Mouse (Mus musculus) heart, adult 11 months (tissue): ENCODE data around the gene Vstm4.

Experiments used
- DNase-seq: peaks from one replicate; pipeline ENCODE4 v3.0.0; 2022

The Vstm4 gene

DNA sequence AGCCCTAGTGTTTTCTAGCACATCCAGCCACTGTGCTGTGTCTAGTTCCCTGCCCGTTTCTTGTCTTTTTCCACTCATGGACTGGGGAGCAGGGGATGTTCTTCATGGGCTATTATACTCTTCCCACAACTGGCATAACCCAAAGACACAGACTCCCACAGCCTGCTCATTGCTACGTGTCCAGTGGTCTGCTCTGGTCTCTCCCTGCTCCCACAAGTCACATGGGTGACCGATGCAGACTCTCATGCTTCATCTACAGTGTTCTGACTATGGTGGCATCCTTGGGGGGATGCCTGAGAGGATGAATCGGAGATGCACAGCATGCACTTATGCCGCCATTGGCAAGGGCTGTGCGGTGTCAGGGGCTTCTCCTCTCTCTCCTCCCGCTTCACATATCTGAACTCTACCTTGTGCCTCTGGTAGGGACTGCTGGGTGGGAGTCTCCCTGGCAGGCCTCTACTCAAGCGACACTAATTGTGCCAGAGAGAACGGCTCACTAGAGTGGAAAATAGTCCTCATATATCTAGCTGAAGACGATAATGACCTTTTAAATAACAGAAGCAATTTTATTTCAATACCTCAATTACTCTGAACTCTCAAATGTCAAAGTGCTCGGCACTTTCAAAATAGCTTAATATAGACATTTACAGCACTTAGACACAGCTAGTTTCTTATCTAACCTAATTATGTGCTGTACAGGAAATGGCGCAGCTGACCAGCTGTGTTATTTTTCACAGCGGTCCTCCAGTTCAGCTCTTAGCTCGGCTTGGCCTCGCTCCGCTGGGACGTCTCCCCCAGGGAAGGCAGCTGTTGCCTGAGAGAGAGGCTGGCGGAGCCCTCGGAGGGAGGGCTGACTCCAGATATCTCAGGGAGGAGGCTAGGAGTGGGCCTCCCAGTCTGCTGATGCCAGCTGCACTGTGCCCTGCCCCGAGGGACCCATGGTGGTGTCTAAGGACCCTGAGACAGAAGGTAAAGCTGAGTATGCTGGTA, 94.1 kb downstream of the Vstm4 start:
- peak; percentile 98 for DNase-seq

- peak; percentile 97 for DNase-seq
Measured at GRCm38 (mm10) chr14:32956486-32956885, 99.9 kb downstream of the Vstm4 start.

DNA sequence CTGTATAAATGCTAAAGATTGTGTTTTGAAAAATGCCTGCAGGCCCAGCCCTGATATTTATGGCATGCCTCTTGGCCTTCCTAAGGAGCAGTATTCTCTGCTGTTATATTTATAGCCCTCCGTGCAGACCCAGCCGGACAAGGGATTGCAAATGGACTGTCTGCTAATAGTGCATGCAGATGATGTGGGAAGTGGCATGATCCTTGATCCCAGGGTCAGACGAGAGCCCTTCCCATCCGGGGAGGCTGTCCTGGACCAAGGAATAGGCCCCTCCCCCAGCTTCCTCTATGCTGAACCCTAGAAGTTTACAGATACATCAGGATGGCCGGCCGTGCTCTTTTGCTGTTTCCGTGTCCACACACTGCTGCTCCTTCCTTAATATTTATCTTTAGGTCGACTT, 102.1 kb downstream of the Vstm4 start:
- no peak for DNase-seq

- peak; percentile 95 for DNase-seq
Measured at GRCm38 (mm10) chr14:32960481-32960880, 103.9 kb downstream of the Vstm4 start.

DNA sequence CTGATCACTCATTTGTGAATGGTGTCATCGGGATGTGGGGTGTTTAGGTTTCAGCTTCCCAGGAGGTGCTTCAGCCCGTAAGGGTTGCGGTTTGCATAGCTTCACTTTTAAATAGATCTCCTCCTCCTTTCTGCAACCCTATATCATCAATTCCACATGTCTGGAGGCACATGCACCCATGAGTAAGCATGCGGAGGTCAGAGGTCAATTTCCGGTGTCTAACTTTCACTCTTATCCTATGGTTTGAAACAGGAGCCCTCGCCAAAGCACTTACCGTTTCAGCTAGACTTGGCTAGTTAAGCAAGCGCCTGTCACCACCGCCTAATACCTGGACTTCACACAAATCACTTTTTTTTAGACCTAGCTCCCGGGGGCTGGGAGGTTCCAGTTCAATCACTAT, 108.2 kb downstream of the Vstm4 start:
- no peak for DNase-seq

DNA sequence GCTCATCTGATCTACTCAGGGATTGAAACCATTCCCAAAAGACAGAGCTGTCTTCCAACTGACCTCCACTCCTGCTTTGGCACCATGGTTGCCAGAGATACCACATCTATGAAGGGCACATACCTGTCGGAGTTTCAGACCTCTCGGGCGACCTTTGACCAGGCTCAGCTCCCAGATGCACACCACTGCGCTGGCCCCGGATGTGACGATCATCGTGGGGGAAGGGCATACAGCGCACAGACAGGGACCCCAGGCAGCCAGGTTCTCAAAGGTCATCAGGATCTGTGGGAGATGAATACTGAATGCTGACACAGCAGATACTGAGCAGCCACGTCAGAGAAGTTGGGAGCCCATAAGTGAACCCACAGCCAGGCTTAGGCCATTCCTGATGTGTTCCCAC, 114.1 kb downstream of the Vstm4 start:
- DNase-seq = no peak

DNA sequence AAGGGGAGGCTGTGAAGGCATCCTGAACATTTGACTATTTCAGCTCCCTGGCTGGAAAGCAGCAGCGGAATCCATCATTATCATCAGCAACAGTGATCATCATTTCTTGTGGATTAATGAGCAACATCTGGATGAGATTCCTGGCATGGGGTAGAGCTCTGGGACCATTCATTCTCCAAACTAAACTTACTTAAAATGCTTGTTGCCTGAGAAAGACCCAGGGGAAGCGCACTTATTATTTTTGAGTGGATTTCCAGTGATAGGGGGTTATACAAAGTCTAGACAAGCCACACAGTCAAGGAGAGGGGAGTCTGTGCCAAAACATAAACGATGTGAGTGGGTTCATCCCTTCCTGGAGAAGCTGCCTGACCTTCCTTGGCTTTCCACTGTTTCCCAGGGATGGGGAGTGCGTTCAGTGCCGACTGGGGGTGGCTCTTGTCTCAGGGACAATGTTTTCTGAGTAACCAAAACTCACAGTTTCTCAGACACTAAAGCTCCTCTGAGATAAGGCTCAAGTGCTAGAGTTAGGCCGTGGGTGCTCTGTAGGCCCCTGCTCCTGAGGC, 127.7 kb downstream of the Vstm4 start:
- no peak for DNase-seq

DNA sequence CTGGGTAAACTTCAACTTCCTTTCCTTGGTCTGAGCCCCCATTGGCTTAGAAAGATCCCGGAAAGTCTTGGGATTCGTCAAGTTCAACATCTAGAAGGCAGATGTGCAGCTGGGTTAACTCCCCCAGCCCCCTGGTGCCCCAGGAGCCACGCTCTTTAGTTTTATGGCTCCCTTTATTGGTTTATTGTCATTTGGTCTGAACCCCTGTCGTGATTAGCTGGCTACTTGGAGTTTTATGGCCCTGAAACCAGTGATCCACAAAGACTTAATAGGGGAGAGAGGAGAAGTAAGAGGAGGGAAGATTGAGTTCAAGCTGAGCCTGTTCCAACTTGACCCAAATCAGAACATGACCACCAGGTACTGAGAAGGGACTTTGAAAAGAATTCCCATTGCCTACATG, 130.1 kb downstream of the Vstm4 start:
- no peak for DNase-seq
